Mouse (Mus musculus): ENCODE results near the gene Ate1.
"Not testable (repeated sequence)": the region's sequence is repeated elsewhere in the genome, so short reads cannot be mapped to it uniquely, and the experiment has no call there.

Gene Ate1

GRCm38 (mm10) chr7:130394697-130395096 is 125.5 kb downstream of the Ate1 start:
- no peak for DNase-seq (ENCODE audit: low spot score)

DNA sequence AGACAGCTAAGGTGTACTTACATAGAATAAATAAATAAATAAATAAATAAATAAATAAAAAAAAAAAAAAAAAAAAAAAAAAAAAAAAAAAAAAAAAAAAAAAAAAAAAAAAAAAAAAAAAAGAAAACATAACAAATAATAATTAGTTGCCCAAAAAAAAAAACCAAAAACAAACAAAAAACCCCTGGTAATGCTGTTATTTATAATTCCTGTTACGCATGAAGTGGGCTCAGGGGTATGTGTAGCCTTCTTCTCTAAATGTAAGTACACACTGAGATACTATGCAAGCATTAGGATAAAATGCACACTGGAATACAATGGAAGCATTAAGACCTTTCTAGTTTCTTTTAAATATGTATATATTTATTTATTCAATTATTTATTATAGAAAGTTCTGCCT is 130.1 kb downstream of the Ate1 start:
- DNase-seq (ENCODE audit: low spot score), result not testable (repeated sequence)

- no peak for DNase-seq (ENCODE audit: low spot score)
Observed at GRCm38 (mm10) chr7:130386308-130386707, 133.9 kb downstream of the Ate1 start.

DNA sequence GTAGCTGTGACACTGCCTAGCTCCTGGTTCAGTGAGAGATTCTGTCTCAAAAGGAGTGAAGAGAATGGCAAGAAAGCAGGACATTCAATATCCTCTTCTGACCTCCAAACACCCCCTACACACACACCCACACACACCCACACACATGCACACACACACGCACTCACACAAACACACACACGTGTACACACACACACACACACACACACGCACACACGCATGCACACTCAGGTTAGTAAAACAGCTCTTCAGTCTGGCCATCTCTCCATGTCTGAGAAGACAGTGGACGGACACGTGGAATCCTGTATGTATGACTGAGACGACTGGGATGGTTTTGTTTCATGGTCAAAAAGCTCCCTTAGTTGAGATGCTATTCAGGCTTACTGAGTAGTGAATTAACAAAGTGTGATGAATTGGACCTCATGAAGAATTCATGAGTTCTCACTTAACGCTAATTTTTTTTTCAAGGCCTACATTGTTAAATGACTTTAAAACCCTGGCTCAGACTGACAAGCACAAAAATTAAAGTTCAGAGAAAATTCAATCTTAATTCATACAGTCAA is 134.4 kb downstream of the Ate1 start:
- DNase-seq (ENCODE audit: low spot score), result no peak

GRCm38 (mm10) chr7:130382126-130382525 is 138.0 kb downstream of the Ate1 start:
- DNase-seq (ENCODE audit: low spot score), result no peak

- no peak for DNase-seq (ENCODE audit: low spot score)
Observed at GRCm38 (mm10) chr7:130381387-130381951, 138.7 kb downstream of the Ate1 start.

- DNase-seq (ENCODE audit: low spot score), result no peak
Observed at GRCm38 (mm10) chr7:130380769-130381355, 139.3 kb downstream of the Ate1 start.

DNA sequence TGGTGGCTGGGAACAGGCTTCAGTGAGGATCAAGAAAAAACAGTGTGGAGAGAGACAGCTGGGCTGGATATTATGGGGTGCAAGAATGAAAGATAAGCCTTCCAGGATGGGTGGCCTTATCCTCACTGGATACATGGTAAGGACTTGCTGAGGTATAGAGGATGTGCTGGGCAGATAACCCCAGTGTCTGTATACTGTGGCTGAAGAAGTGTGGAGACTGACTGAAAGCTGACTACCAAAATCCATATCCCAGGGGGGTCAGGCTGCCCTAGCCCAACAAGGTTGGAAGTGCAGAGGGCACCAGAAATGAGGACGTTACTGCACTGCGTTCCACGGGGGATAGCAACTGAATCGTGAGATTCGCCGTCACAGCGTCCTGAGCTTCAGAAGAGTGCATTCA is 139.8 kb downstream of the Ate1 start:
- DNase-seq (ENCODE audit: low spot score), result no peak

GRCm38 (mm10) chr7:130379886-130380285 is 140.3 kb downstream of the Ate1 start:
- DNase-seq (ENCODE audit: low spot score), result no peak

GRCm38 (mm10) chr7:130378308-130378707 is 141.9 kb downstream of the Ate1 start:
- DNase-seq (ENCODE audit: low spot score), result no peak

- peak; percentile 53 for DNase-seq (ENCODE audit: low spot score)
Observed at GRCm38 (mm10) chr7:130374311-130374710, 145.9 kb downstream of the Ate1 start.

DNA sequence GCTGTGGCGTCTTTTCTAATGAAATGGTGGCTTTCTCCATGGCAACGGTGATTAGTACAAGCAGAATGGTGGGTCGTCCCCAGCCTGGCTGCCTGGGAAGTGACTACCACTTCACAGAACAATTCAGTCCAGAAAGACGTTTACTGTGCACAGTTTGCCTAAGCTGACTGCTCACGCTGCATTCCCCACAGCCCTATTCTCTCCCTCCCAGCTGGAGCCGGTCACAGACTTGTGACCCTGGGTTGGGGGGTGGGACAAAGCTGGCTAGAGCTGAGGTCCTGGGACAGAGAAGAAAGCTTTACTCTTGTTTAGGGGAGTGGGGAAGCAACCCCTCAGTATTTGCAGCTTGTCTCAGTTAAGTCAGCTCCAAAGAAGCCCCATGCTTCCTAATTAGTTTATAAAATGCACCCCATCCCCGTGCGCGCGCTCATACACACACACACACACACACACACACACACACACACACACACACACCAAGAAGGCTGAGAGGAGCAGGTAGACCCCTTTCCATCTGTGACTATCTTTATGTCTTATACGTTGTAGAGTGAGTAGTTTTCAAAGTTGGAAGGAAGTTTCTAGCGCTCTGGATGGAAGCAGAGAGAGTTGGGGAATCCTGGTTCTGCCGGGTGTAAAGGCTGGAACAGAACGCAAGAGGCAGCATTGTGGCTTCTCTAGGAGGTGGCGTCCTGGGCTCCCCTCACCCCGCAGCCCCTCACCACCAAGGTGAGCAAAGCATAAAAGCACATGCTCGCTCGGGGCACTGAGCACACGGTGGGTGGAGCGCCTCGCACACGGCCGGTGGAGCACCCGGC is 151.1 kb downstream of the Ate1 start:
- DNase-seq (ENCODE audit: low spot score), result no peak

GRCm38 (mm10) chr7:130368036-130368826 is 151.9 kb downstream of the Ate1 start:
- DNase-seq (ENCODE audit: low spot score), result no peak

GRCm38 (mm10) chr7:130367222-130368035 is 152.7 kb downstream of the Ate1 start:
- DNase-seq (ENCODE audit: low spot score), result no peak

DNA sequence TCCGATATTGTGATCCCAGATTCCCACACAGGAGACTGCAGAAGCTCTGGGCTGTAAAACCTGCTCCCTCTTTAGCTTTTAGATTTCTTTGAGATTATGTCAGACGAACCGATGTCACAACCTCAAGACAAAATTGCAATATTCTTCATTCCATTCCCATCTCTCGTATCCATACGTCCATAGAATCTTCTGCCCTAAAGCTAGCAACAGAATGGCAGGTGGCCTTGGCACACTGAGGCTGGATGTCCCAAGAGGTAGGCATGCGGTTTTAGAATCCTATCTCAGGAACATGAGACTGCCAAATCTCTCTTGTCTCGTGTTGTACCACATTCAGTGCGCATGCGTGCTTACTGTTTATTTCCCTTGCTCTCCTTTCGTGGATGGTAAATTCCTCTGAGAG is 154.5 kb downstream of the Ate1 start:
- DNase-seq (ENCODE audit: low spot score), result no peak
